Mouse (Mus musculus): ENCODE measurements around the gene Mrpl35. TPM values are rescaled to one million over a fixed set of nuclear protein-coding genes. Genes with fewer than 3 reads are reported as not detected.
A peak's percentile ranks its signal among the peaks of the same experiment; 100 is the strongest.

The Mrpl35 gene
- polyA plus RNA-seq, 1 experiment from 2014 or later = 47.1 TPM

DNA sequence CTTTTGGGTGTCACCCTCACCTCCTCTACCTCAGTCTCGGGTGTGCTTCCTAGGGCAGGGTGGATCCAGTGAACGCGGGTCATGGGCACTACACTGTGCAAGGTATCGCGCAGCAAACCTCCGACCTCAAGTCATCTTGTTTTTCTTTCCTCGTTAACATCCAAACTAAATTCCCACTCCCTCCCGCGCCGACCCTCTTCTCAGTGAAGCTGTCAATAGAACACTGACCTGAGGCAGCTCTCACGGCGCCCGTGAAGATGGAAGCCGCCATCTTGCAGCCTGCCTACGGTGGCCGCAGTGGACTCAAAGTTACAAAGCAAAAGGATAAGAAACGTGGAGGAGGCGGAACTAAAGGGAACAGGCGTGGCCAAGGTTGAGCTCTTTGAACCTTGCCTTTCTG lies 3.3 kb downstream of the Mrpl35 start:
- H3K27ac ChIP-seq = no peak overlapping the region
- peak overlapping the region; percentile 45 for H3K4me3 ChIP-seq
- H3K9ac ChIP-seq = peak overlapping the region; percentile 44
- peaks cover 1% of the 10 kb centered on the region for H3K36me3 ChIP-seq
- H3K27me3 ChIP-seq = no peaks in the 10 kb centered on the region
- 0 out of 2 replicates have a peak, but pooled peaks cover 3% of the 10 kb centered on the region for H3K4me1 ChIP-seq
- H3K9me3 ChIP-seq (replicated peaks) = no peaks in the 10 kb centered on the region
- under 1% methylated on average over 19 of the region's 19 CpGs for WGBS
- peak overlapping the region; percentile 74 for H3K4me2 ChIP-seq (replicated peaks)
- peak; percentile 92 for ATAC-seq (ENCODE audit: low FRiP score)

DNA sequence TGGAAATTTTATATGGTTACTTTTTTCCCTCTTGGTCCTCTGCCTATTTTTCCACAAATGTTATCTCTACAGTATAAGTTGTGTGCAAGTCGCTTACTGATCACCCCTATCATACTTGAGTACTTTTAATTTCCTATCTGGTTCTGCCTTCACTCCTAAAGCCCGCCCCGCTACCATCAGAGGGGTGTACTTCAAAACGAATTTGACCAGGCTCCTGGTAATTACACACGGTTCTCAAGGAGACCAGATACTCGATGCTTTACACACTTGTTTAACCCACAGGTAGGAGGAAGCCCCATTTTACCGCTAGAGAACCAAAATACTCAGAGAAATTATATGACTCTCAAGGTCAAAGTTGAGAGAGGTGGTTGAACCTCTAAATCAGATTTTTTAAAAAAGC lies 3.7 kb downstream of the Mrpl35 start:
- H3K36me3 ChIP-seq = peaks cover 5% of the 10 kb centered on the region
- H3K27ac ChIP-seq = no peak overlapping the region
- peak overlapping the region; percentile 45 for H3K4me3 ChIP-seq
- H3K9me3 ChIP-seq (replicated peaks) = no peaks in the 10 kb centered on the region
- H3K4me1 ChIP-seq = 0 out of 2 replicates have a peak, but pooled peaks cover 3% of the 10 kb centered on the region
- H3K27me3 ChIP-seq = no peaks in the 10 kb centered on the region
- H3K9ac ChIP-seq = peak overlapping the region; percentile 44
- WGBS = 1% methylated on average over 7 of the region's 7 CpGs
- ATAC-seq (ENCODE audit: low FRiP score) = peak; percentile 27
- peak overlapping the region; percentile 74 for H3K4me2 ChIP-seq (replicated peaks)

DNA sequence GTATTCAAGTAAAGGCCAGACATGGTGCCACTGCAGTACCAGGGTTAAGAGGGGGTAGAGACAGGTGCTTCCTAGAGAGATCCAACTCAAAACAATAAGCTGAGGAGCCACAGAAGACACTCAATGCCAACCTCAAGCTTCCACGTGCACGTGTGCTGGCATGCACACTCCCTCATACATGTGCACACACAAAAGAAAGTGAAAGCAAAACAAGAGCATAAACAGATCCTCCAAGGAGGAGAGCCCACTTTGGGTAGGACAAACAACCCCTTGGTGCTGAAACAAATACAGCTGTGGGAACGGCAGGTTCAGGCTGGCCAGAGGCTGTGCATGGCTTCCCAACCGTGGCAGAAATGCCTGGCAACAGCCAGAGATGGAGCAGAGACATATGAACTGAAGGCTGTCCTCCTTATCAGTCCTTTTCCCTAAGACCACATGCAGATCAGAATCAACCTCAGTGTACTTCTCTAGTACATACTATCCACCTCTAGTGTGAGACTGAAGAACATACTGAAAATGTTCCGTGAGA lies 6.9 kb downstream of the Mrpl35 start:
- WGBS = 83% methylated on average over 5 of the region's 5 CpGs
- Histone ChIP-seq H3K27me3 (no peaks in the 10 kb centered on the region), H3K9ac (no peak overlapping the region), H3K4me3 (no peak overlapping the region), H3K27ac (no peak overlapping the region), H3K36me3 (peaks cover 36% of the 10 kb centered on the region), H3K9me3 (replicated peaks) (no peaks in the 10 kb centered on the region), H3K4me1 (0 out of 2 replicates have a peak, but pooled peaks cover 3% of the 10 kb centered on the region), H3K4me2 (replicated peaks) (no peak overlapping the region)
- no peak for ATAC-seq (ENCODE audit: low FRiP score)

DNA sequence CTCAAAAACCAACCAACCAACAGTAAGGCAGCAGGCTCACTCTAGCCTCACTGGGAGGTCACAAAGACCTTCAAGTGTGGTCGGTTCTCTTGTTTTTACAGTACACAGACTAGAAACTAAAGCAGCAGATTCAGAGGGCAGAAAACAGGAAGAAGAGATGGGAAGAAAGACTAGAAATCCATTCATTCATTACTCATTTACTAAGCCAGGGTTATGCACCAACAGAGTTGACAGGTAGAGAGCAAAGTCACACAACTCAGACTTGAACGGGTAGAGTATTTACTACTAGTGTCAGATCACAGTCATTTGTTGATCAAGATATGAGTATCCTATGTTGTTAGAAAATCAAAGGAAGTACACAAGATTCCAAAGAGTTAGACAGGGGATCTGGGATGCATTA lies 13.9 kb downstream of the Mrpl35 start:
- no peak for ATAC-seq (ENCODE audit: low FRiP score)
- Histone ChIP-seq H3K4me1 (no peaks in the 10 kb centered on the region), H3K27ac (no peak overlapping the region), H3K4me2 (replicated peaks) (no peak overlapping the region), H3K4me3 (no peak overlapping the region), H3K36me3 (peaks cover 68% of the 10 kb centered on the region), H3K9me3 (replicated peaks) (no peaks in the 10 kb centered on the region), H3K27me3 (no peaks in the 10 kb centered on the region), H3K9ac (no peak overlapping the region)
- 87% methylated on average over 2 of the region's 2 CpGs for WGBS

DNA sequence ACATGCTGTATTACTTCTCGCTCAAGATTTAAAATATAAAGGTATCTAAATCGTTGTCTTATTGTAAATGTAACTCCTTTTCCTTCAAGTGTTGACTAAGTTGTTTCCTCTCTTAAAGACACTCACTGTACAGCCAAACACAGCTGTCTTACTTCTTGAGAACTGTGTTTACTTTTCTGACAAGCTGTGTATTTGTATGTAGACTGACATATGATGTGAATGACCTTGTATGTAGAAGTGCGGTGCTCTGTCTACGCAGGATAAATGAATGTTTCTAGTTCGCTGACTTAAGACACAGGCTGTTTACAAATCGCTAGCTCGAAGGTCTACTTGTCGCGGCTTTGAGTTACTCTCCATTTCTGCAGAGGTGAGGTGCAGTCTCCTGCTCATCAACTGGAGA lies 16.9 kb downstream of the Mrpl35 start:
- Histone ChIP-seq H3K4me3 (no peak overlapping the region), H3K36me3 (peaks cover 50% of the 10 kb centered on the region; the same call in 1 of the 2 replicates), H3K9ac (no peak overlapping the region), H3K4me1 (no peaks in the 10 kb centered on the region), H3K4me2 (replicated peaks) (no peak overlapping the region), H3K27me3 (no peaks in the 10 kb centered on the region), H3K9me3 (replicated peaks) (no peaks in the 10 kb centered on the region), H3K27ac (no peak overlapping the region)
- WGBS = 90% methylated on average over 9 of the region's 9 CpGs
- no peak for ATAC-seq (ENCODE audit: low FRiP score)

DNA sequence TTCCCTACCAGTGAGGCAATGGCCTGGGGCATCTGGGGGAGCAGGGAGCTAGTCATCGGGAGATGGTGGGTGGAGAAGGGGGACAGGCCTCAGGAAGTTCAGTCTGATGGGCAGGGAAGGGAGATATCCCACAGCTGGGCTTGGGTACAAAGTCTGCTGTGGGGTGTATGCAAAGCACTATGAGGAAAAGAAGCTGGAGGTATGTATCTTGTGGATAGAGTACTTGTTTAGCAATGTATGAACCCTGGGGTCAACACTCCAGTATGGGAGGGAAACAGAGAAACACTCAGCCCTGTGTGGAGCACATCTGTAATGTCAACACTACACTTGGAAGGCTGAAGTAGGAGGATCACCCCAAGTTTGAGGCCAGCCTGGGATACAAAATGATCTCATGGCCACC lies 20.1 kb downstream of the Mrpl35 start:
- ATAC-seq (ENCODE audit: low FRiP score) = no peak
- H3K36me3 ChIP-seq = peaks cover 31% of the 10 kb centered on the region; the same call in 1 of the 2 replicates
- WGBS = 78% methylated on average over 1 of the region's 1 CpGs

DNA sequence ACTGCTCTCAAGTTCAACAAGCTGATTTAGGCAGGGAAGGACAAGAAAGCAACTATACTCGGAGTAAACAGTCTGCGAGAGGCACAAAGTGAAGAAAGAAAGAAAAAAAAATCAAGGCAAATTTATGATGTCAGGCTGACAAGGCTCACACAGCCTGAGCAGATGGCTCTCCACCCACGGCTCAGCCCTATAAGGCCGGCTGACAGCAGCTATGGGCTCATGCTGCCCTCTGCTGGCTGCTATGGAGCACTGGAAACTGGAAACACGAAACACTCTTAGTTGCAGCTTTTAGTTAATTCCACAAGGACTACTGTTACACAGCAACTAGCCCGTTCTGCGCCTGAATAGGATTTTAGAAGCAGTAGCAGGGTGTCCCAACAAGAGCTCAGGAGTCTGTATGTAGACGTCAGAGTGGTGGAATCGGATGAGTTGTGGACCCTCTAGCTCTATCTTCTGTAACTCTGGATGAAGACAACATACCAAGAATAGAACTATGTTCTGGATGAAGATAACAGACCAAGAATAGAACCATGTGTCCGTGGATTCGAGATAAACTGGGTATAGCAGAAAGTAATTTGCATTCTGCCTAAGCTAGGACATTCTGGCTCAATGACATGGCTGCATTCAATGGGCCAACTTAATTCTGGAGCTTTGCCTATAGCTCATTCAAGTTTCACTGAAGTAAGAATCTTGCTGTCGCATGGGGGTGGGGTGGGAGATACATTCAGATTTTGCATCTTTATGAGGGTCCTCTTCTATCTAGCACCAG lies 22.5 kb downstream of the Mrpl35 start:
- Histone ChIP-seq H3K4me3 (no peak overlapping the region), H3K27ac (no peak overlapping the region; the same call in 1 of the 2 replicates), H3K4me1 (no peaks in the 10 kb centered on the region), H3K4me2 (replicated peaks) (no peak overlapping the region), H3K9me3 (replicated peaks) (no peaks in the 10 kb centered on the region), H3K36me3 (peaks cover 23% of the 10 kb centered on the region; the same call in 1 of the 2 replicates), H3K27me3 (no peaks in the 10 kb centered on the region), H3K9ac (no peak overlapping the region)
- peak; percentile 83 for ATAC-seq (ENCODE audit: low FRiP score)
- whole genome bisulfite sequencing = 30% methylated on average over 12 of the region's 12 CpGs

More for the DNA sequence above, 20.1 kb downstream of the Mrpl35 start:
- H3K4me1 ChIP-seq = no peaks in the 10 kb centered on the region
- H3K27ac ChIP-seq = no peak overlapping the region
- no peak overlapping the region for H3K4me3 ChIP-seq
- no peak overlapping the region for H3K4me2 ChIP-seq (replicated peaks)
- no peak overlapping the region for H3K9ac ChIP-seq
- no peaks in the 10 kb centered on the region for H3K9me3 ChIP-seq (replicated peaks)
- no peaks in the 10 kb centered on the region for H3K27me3 ChIP-seq

DNA sequence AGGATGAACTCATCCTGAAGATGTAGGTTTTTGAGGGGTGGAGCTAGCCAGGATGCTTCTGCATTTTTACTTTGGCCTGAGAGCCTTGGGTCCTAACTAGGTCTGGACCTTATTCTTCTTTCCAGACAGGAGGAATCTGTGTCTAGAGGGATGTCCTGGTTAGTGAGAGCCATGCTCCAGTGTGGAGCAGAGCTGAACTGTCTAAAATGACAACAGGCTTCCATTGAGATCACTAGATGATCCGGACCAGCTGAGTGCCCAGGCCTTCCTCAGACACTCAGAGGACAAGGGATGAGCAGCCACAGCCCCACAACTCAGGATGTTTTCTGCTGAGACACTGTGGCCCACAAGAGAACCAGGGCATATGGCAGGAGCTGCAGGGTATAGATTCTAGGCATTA lies 23.2 kb downstream of the Mrpl35 start:
- H3K9ac ChIP-seq = no peak overlapping the region
- peak overlapping the region; percentile 23; the same call in 1 of the 2 replicates for H3K27ac ChIP-seq
- no peaks in the 10 kb centered on the region for H3K27me3 ChIP-seq
- H3K36me3 ChIP-seq = peaks cover 17% of the 10 kb centered on the region; the same call in 1 of the 2 replicates
- H3K4me2 ChIP-seq (replicated peaks) = no peak overlapping the region
- no peaks in the 10 kb centered on the region for H3K9me3 ChIP-seq (replicated peaks)
- no peaks in the 10 kb centered on the region for H3K4me1 ChIP-seq
- WGBS = 95% methylated on average over 1 of the region's 1 CpGs
- peak; percentile 44; the same call in 1 of the 2 replicates for ATAC-seq (ENCODE audit: low FRiP score)
- no peak overlapping the region for H3K4me3 ChIP-seq

DNA sequence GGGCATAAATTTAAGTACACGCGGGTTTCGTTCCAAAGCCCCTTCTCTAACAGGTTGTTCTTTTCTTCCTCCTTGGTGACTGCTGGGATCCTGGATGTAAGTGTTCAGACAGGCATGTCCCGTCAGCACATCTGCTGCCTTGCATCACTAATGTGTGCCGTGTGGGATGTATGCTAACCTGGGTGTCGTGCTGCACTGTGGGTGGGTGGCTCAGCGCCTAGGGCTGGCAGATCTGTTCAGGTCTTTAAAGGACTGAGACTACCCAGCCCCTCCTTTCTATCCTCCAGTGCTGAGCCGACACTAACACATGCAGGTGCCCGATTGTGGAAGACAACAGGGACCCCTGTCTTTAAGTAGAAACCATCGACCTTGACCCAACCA lies 25.1 kb downstream of the Mrpl35 start:
- peaks cover 15% of the 10 kb centered on the region; the same call in 1 of the 2 replicates for H3K36me3 ChIP-seq
- 81% methylated on average over 10 of the region's 10 CpGs for WGBS
- no peaks in the 10 kb centered on the region for H3K27me3 ChIP-seq
- H3K9me3 ChIP-seq (replicated peaks) = no peaks in the 10 kb centered on the region
- no peak for ATAC-seq (ENCODE audit: low FRiP score)
- H3K4me2 ChIP-seq (replicated peaks) = no peak overlapping the region
- no peak overlapping the region for H3K27ac ChIP-seq
- H3K9ac ChIP-seq = no peak overlapping the region
- no peaks in the 10 kb centered on the region for H3K4me1 ChIP-seq
- no peak overlapping the region for H3K4me3 ChIP-seq

DNA sequence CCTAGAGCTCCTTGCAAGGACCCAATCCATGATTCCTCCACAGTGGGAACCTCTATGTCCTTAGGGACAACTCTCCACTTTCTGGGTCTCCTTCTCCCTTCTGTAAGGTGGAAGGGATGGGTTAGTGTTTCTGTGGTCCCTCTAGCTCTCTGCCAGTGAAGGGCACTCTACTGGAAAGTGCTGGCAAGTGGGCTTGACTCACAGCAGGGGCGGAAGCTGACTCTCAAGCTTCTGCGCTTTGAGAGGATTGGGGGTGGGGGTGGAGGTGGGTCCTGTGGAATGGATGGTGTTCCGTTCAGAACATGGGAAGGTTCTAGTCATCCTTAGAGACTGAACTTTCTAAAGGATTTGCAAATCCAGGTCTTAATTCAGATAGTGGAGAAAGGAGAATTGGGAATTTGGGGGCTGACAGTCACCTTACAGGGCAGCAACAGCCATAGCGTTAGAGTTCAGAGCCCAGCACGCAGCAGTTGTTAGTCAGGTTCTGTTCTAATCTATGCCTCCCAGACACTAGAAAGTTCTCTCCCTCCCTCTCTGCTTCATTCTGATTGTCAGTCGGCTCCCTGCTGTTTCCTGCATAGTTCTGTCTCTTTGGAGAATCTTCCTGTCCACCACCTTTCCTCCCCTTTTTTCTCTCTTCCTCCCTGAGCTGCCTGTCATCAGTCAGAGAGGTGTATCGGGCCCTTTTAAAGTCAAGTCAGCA lies 25.6 kb downstream of the Mrpl35 start:
- Histone ChIP-seq H3K4me1 (no peaks in the 10 kb centered on the region), H3K9ac (no peak overlapping the region), H3K4me2 (replicated peaks) (no peak overlapping the region), H3K9me3 (replicated peaks) (no peaks in the 10 kb centered on the region), H3K36me3 (peaks cover 16% of the 10 kb centered on the region), H3K27me3 (no peaks in the 10 kb centered on the region), H3K4me3 (no peak overlapping the region), H3K27ac (no peak overlapping the region)
- no peak for ATAC-seq (ENCODE audit: low FRiP score)
- WGBS = 57% methylated on average over 7 of the region's 7 CpGs

DNA sequence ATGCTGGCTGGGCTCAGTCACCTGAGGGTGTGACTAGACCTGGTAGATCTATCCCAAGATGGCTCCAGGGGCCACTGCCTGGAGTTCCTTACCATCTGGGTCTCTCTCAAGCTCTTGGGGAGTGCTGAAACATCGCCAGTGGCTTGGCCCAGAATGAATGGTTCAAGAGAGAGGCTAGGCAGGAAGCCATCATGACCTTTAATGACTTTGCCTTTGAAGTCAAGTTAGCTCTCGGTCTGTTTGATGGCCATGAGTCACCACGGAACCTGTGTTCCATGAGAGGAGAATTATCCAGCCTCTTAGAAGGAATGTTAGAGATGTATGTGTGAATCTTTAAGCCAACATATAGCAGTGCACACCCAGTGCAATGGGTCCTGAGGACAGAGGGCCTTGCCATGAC lies 27.4 kb downstream of the Mrpl35 start:
- WGBS = 86% methylated on average over 3 of the region's 3 CpGs
- no peaks in the 10 kb centered on the region for H3K4me1 ChIP-seq

DNA sequence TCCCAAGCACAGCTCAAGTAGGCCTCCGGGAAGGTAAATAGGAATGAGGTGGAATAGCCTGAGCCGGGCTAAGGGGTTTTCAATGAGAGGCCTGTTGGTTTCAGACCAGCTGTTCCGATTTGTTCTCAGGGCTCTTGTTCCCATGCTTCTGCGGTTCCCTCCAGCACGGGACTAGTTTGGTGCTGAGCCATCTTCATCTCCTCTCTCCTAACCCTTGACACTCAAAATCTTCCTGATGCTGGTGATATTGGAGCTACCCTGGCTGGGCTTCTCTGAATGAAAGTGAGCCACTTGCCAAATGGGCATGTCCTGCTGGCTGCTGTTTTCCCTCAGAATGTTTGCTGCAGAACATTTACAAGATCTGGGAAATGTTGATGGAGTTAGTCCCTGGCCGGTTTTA lies 35.0 kb downstream of the Mrpl35 start:
- no peak for ATAC-seq (ENCODE audit: low FRiP score)
- Histone ChIP-seq H3K36me3 (peaks cover 15% of the 10 kb centered on the region; the same call in 1 of the 2 replicates), H3K4me1 (no peaks in the 10 kb centered on the region), H3K4me2 (replicated peaks) (no peak overlapping the region), H3K4me3 (no peak overlapping the region), H3K9ac (no peak overlapping the region), H3K27me3 (no peaks in the 10 kb centered on the region), H3K27ac (no peak overlapping the region), H3K9me3 (replicated peaks) (no peaks in the 10 kb centered on the region)
- 88% methylated on average over 6 of the region's 6 CpGs for WGBS

More for the DNA sequence above, 27.4 kb downstream of the Mrpl35 start:
- no peaks in the 10 kb centered on the region for H3K9me3 ChIP-seq (replicated peaks)
- H3K36me3 ChIP-seq = peaks cover 19% of the 10 kb centered on the region
- ATAC-seq (ENCODE audit: low FRiP score) = no peak
- no peak overlapping the region for H3K4me2 ChIP-seq (replicated peaks)
- H3K27me3 ChIP-seq = no peaks in the 10 kb centered on the region
- no peak overlapping the region for H3K4me3 ChIP-seq
- no peak overlapping the region for H3K9ac ChIP-seq
- H3K27ac ChIP-seq = no peak overlapping the region

Data from hindbrain, embryonic 12.5 days (tissue).